Mouse (Mus musculus): ENCODE measurements around the gene Dleu7. TPM values are rescaled to one million over a fixed set of nuclear protein-coding genes. Genes with fewer than 3 reads are reported as not detected.

Dleu7 gene
- total RNA-seq (2018; cell fraction: chromatin; rRNA removed): not detected
- not detected for total RNA-seq (2018; cell fraction: cytosol; rRNA removed)
- not detected for total RNA-seq (2018; cell fraction: nucleus; rRNA removed)
- not detected in 3 replicates for polyA plus RNA-seq (2018)

- Histone ChIP-seq H3K4me3 (ENCODE audit: inconsistent target) (no peak within 1 kb of the TSS), H3K36me3 (ENCODE audit: inconsistent target) (no peaks in the 10 kb centered on the region), H3K79me2 (ENCODE audit: inconsistent target) (no peaks in the 10 kb centered on the region), H3K27ac (no peak within 1 kb of the TSS)
- WGBS (ENCODE audit: missing documents): 3% methylated on average over 54 of the region's 60 CpGs
Observed at GRCm38 (mm10) chr14:62292488-62293339, at the start of gene Dleu7, which contains the start of gene Rnaseh2b. Dleu7 (minus strand) TSS chr14:62293047. Rnaseh2b (plus strand) TSS chr14:62292589.

GRCm38 (mm10) chr14:62341887-62342642 lies 49.2 kb upstream of the Dleu7 start:
- no peak overlapping the region for H3K4me3 ChIP-seq (ENCODE audit: inconsistent target)
- WGBS (ENCODE audit: missing documents): 90% methylated on average over 8 of the region's 8 CpGs
- peak overlapping the region; percentile 39; the same call in 1 of the 2 replicates for H3K27ac ChIP-seq
- H3K36me3 ChIP-seq (ENCODE audit: inconsistent target): no peaks in the 10 kb centered on the region
- peaks cover 43% of the 10 kb centered on the region; the same call in 1 of the 2 replicates for H3K79me2 ChIP-seq (ENCODE audit: inconsistent target)

GRCm38 (mm10) chr14:62339196-62339595 lies 46.3 kb upstream of the Dleu7 start:
- Histone ChIP-seq H3K4me3 (ENCODE audit: inconsistent target) (no peak overlapping the region), H3K79me2 (ENCODE audit: inconsistent target) (peaks cover 58% of the 10 kb centered on the region), H3K36me3 (ENCODE audit: inconsistent target) (no peaks in the 10 kb centered on the region), H3K27ac (no peak overlapping the region)
- 90% methylated on average over 1 of the region's 1 CpGs for WGBS (ENCODE audit: missing documents)

GRCm38 (mm10) chr14:62333909-62334687 lies 41.3 kb upstream of the Dleu7 start:
- no peak overlapping the region for H3K27ac ChIP-seq
- peaks cover 65% of the 10 kb centered on the region for H3K79me2 ChIP-seq (ENCODE audit: inconsistent target)
- H3K4me3 ChIP-seq (ENCODE audit: inconsistent target): no peak overlapping the region
- H3K36me3 ChIP-seq (ENCODE audit: inconsistent target): no peaks in the 10 kb centered on the region
- WGBS (ENCODE audit: missing documents): 79% methylated on average over 9 of the region's 9 CpGs

GRCm38 (mm10) chr14:62331866-62332619 lies 39.2 kb upstream of the Dleu7 start:
- under 1% methylated on average over 62 of the region's 62 CpGs for WGBS (ENCODE audit: missing documents)
- Histone ChIP-seq H3K27ac (peak overlapping the region; percentile 73), H3K4me3 (ENCODE audit: inconsistent target) (peak overlapping the region; percentile 72), H3K79me2 (ENCODE audit: inconsistent target) (peaks cover 47% of the 10 kb centered on the region), H3K36me3 (ENCODE audit: inconsistent target) (no peaks in the 10 kb centered on the region)

GRCm38 (mm10) chr14:62331457-62331856 lies 38.6 kb upstream of the Dleu7 start:
- whole genome bisulfite sequencing (ENCODE audit: missing documents): 17% methylated on average over 6 of the region's 6 CpGs
- H3K4me3 ChIP-seq (ENCODE audit: inconsistent target): peak overlapping the region; percentile 72
- H3K36me3 ChIP-seq (ENCODE audit: inconsistent target): no peaks in the 10 kb centered on the region
- peaks cover 41% of the 10 kb centered on the region for H3K79me2 ChIP-seq (ENCODE audit: inconsistent target)
- peak overlapping the region; percentile 73 for H3K27ac ChIP-seq

- WGBS (ENCODE audit: missing documents): 81% methylated on average over 3 of the region's 3 CpGs
- H3K27ac ChIP-seq: no peak overlapping the region
- H3K36me3 ChIP-seq (ENCODE audit: inconsistent target): no peaks in the 10 kb centered on the region
- peaks cover 23% of the 10 kb centered on the region for H3K79me2 ChIP-seq (ENCODE audit: inconsistent target)
- H3K4me3 ChIP-seq (ENCODE audit: inconsistent target): no peak overlapping the region
Observed at GRCm38 (mm10) chr14:62329631-62330030, 36.8 kb upstream of the Dleu7 start.

- Histone ChIP-seq H3K27ac (no peak overlapping the region), H3K4me3 (ENCODE audit: inconsistent target) (no peak overlapping the region), H3K36me3 (ENCODE audit: inconsistent target) (no peaks in the 10 kb centered on the region), H3K79me2 (ENCODE audit: inconsistent target) (peaks cover 13% of the 10 kb centered on the region)
- 75% methylated on average over 6 of the region's 6 CpGs for WGBS (ENCODE audit: missing documents)
Observed at GRCm38 (mm10) chr14:62328606-62329005, 35.8 kb upstream of the Dleu7 start.

GRCm38 (mm10) chr14:62327171-62327570 lies 34.3 kb upstream of the Dleu7 start:
- Histone ChIP-seq H3K4me3 (ENCODE audit: inconsistent target) (no peak overlapping the region), H3K27ac (no peak overlapping the region), H3K36me3 (ENCODE audit: inconsistent target) (no peaks in the 10 kb centered on the region), H3K79me2 (ENCODE audit: inconsistent target) (no peaks in the 10 kb centered on the region)
- WGBS (ENCODE audit: missing documents): 75% methylated on average over 2 of the region's 2 CpGs

- H3K4me3 ChIP-seq (ENCODE audit: inconsistent target): no peak overlapping the region
- 94% methylated on average over 2 of the region's 3 CpGs for WGBS (ENCODE audit: missing documents)
Observed at GRCm38 (mm10) chr14:62326026-62326425, 33.2 kb upstream of the Dleu7 start.

GRCm38 (mm10) chr14:62324943-62325342 lies 32.1 kb upstream of the Dleu7 start:
- no peaks in the 10 kb centered on the region for H3K79me2 ChIP-seq (ENCODE audit: inconsistent target)
- 96% methylated on average over 5 of the region's 5 CpGs for WGBS (ENCODE audit: missing documents)

More at GRCm38 (mm10) chr14:62326026-62326425, 33.2 kb upstream of the Dleu7 start:
- H3K36me3 ChIP-seq (ENCODE audit: inconsistent target): no peaks in the 10 kb centered on the region
- no peak overlapping the region for H3K27ac ChIP-seq
- H3K79me2 ChIP-seq (ENCODE audit: inconsistent target): no peaks in the 10 kb centered on the region

GRCm38 (mm10) chr14:62323457-62323856 lies 30.6 kb upstream of the Dleu7 start:
- Histone ChIP-seq H3K27ac (no peak overlapping the region), H3K4me3 (ENCODE audit: inconsistent target) (no peak overlapping the region), H3K79me2 (ENCODE audit: inconsistent target) (no peaks in the 10 kb centered on the region), H3K36me3 (ENCODE audit: inconsistent target) (no peaks in the 10 kb centered on the region)
- WGBS (ENCODE audit: missing documents): 98% methylated on average over 5 of the region's 5 CpGs

More at GRCm38 (mm10) chr14:62324943-62325342, 32.1 kb upstream of the Dleu7 start:
- H3K4me3 ChIP-seq (ENCODE audit: inconsistent target): no peak overlapping the region
- H3K36me3 ChIP-seq (ENCODE audit: inconsistent target): no peaks in the 10 kb centered on the region
- H3K27ac ChIP-seq: no peak overlapping the region

- 71% methylated on average over 6 of the region's 6 CpGs for WGBS (ENCODE audit: missing documents)
- Histone ChIP-seq H3K27ac (no peak overlapping the region), H3K36me3 (ENCODE audit: inconsistent target) (no peaks in the 10 kb centered on the region), H3K4me3 (ENCODE audit: inconsistent target) (no peak overlapping the region), H3K79me2 (ENCODE audit: inconsistent target) (no peaks in the 10 kb centered on the region)
Observed at GRCm38 (mm10) chr14:62322581-62323344, 29.9 kb upstream of the Dleu7 start.

Measured in macrophage (primary cell).